Mouse (Mus musculus) limb, embryonic 10.5 days (tissue): Measurements from ENCODE around the gene Itga2b. TPM values are rescaled to one million over a fixed set of nuclear protein-coding genes. Genes with fewer than 3 reads are reported as not detected.
"Not testable (repeated sequence)": the region's sequence is repeated elsewhere in the genome, so short reads cannot be mapped to it uniquely, and the experiment has no call there.

Experiments used
- DNase-seq: peaks from one replicate; pipeline ENCODE4 v3.0.0-alpha.2; 2017; ENCODE audit warnings: low spot score
- H3K27ac ChIP-seq: fragments of 300-500 bp; sonication (generic); 2 replicates; pipeline ENCODE4 v1.5.1; 2016; ENCODE audit warnings: mild to moderate bottlenecking
- H3K27me3 ChIP-seq: fragments of 300-500 bp; sonication (generic); 2 replicates; pipeline ENCODE4 v1.6.1; 2016; ENCODE audit warnings: low read depth, mild to moderate bottlenecking; ENCODE audit not compliant: poor library complexity, severe bottlenecking
- H3K36me3 ChIP-seq: fragments of 300-500 bp; sonication (generic); 2 replicates; pipeline ENCODE4 v1.6.1; 2016; ENCODE audit warnings: mild to moderate bottlenecking, moderate library complexity
- H3K4me1 ChIP-seq: fragments of 300-500 bp; sonication (generic); 2 replicates; pipeline ENCODE4 v1.6.1; 2016
- H3K4me3 ChIP-seq: fragments of 300-500 bp; sonication (generic); 2 replicates; pipeline ENCODE4 v1.5.1; 2016; ENCODE audit warnings: mild to moderate bottlenecking, moderate library complexity
- H3K9me3 ChIP-seq: fragments of 300-500 bp; sonication (generic); replicated peaks from 2 replicates; pipeline ENCODE4 v1.6.1; 2016; ENCODE audit warnings: mild to moderate bottlenecking
- WGBS: fragments of 180-500 bp; shearing (Covaris S2); methylation state at CpG from one replicate; pipeline ENCODE4 v1.1.7; 2016; 5-methylcytosine and 5-hydroxymethylcytosine counted together
- polyA plus RNA-seq: library from polyadenylated mRNA; unstranded; fragments of >200 nt; fragmentation: Nextera tagmentation; extraction: Ambion mirVana; gene quantifications from 2 replicates; pipeline ENCODE4 v1.2.1, GENCODE M21; 2016

Itga2b gene
- polyA plus RNA-seq, 1 experiment from 2014 or later = 5.3 TPM

GRCm38 (mm10) chr11:102410345-102410744 lies 59.6 kb downstream of the Itga2b start:
- H3K9me3 ChIP-seq, H3K27ac ChIP-seq, H3K4me3 ChIP-seq, H3K27me3 ChIP-seq, H3K36me3 ChIP-seq, DNase-seq: not testable (repeated sequence)
- 95% methylated on average over 3 of the region's 3 CpGs for WGBS
- H3K4me1 ChIP-seq = peaks cover 42% of the 10 kb centered on the region

- H3K4me1 ChIP-seq = peaks cover 46% of the 10 kb centered on the region
- H3K27ac ChIP-seq = peak overlapping the region; percentile 8; the same call in 1 of the 2 replicates
- WGBS = 90% methylated on average over 3 of the region's 3 CpGs
These were observed 60.1 kb downstream of the Itga2b start for GRCm38 (mm10) chr11:102409795-102410330.

GRCm38 (mm10) chr11:102408888-102409794 lies 60.8 kb downstream of the Itga2b start:
- peaks cover 52% of the 10 kb centered on the region for H3K4me1 ChIP-seq

More at GRCm38 (mm10) chr11:102409795-102410330, 60.1 kb downstream of the Itga2b start:
- Histone ChIP-seq H3K27me3 (0 out of 2 replicates have a peak, but pooled peaks cover 3% of the 10 kb centered on the region), H3K36me3 (peaks cover 11% of the 10 kb centered on the region), H3K9me3 (no peaks in the 10 kb centered on the region), H3K4me3 (no peak overlapping the region)
- DNase-seq = no peak

GRCm38 (mm10) chr11:102408344-102408876 lies 61.5 kb downstream of the Itga2b start:
- under 1% methylated on average over 32 of the region's 32 CpGs for WGBS
- H3K4me1 ChIP-seq = peaks cover 52% of the 10 kb centered on the region
- peak overlapping the region; percentile 87 for H3K4me3 ChIP-seq
- peak overlapping the region; percentile 92 for H3K27ac ChIP-seq
- DNase-seq = peak; percentile 99
- peaks cover 26% of the 10 kb centered on the region for H3K36me3 ChIP-seq
- no peaks in the 10 kb centered on the region for H3K9me3 ChIP-seq
- 0 out of 2 replicates have a peak, but pooled peaks cover 3% of the 10 kb centered on the region for H3K27me3 ChIP-seq

More at GRCm38 (mm10) chr11:102408888-102409794, 60.8 kb downstream of the Itga2b start:
- Histone ChIP-seq H3K9me3 (no peaks in the 10 kb centered on the region), H3K27me3 (0 out of 2 replicates have a peak, but pooled peaks cover 3% of the 10 kb centered on the region), H3K27ac (peak overlapping the region; percentile 92), H3K4me3 (peak overlapping the region; percentile 87), H3K36me3 (peaks cover 18% of the 10 kb centered on the region)
- DNase-seq = no peak
- WGBS = 34% methylated on average over 15 of the region's 15 CpGs

- WGBS = 1% methylated on average over 19 of the region's 19 CpGs
- Histone ChIP-seq H3K27ac (peak within 1 kb of the TSS; percentile 92), H3K27me3 (no peaks in the 10 kb centered on the region), H3K36me3 (peaks cover 31% of the 10 kb centered on the region), H3K4me3 (peak within 1 kb of the TSS; percentile 87), H3K4me1 (peaks cover 52% of the 10 kb centered on the region), H3K9me3 (no peaks in the 10 kb centered on the region)
- DNase-seq = no peak
These were observed 62.1 kb downstream of the Itga2b start, which contains the start of gene Slc25a39 for GRCm38 (mm10) chr11:102407834-102408215. Gene Slc25a39 (minus strand): TSS chr11:102407946.

GRCm38 (mm10) chr11:102406900-102407833 lies 62.8 kb downstream of the Itga2b start:
- peaks cover 52% of the 10 kb centered on the region for H3K4me1 ChIP-seq
- peaks cover 38% of the 10 kb centered on the region for H3K36me3 ChIP-seq
- DNase-seq = peak; percentile 95
- H3K9me3 ChIP-seq = no peaks in the 10 kb centered on the region
- under 1% methylated on average over 85 of the region's 85 CpGs for WGBS
- peak overlapping the region; percentile 87 for H3K4me3 ChIP-seq
- H3K27me3 ChIP-seq = peaks cover 6% of the 10 kb centered on the region
- H3K27ac ChIP-seq = peak overlapping the region; percentile 92

GRCm38 (mm10) chr11:102406401-102406800 lies 63.5 kb downstream of the Itga2b start:
- H3K4me1 ChIP-seq = peaks cover 50% of the 10 kb centered on the region
- 13% methylated on average over 3 of the region's 3 CpGs for WGBS

GRCm38 (mm10) chr11:102405544-102406285 lies 64.2 kb downstream of the Itga2b start:
- Histone ChIP-seq H3K4me3 (peak overlapping the region; percentile 87), H3K9me3 (no peaks in the 10 kb centered on the region), H3K27me3 (peaks cover 20% of the 10 kb centered on the region), H3K27ac (peak overlapping the region; percentile 92; the same call in 1 of the 2 replicates), H3K4me1 (peaks cover 49% of the 10 kb centered on the region), H3K36me3 (peaks cover 42% of the 10 kb centered on the region)
- no peak for DNase-seq
- WGBS = 88% methylated on average over 11 of the region's 11 CpGs

More at GRCm38 (mm10) chr11:102406401-102406800, 63.5 kb downstream of the Itga2b start:
- H3K4me3 ChIP-seq = peak overlapping the region; percentile 87
- peak overlapping the region; percentile 92 for H3K27ac ChIP-seq
- no peak for DNase-seq
- no peaks in the 10 kb centered on the region for H3K9me3 ChIP-seq
- peaks cover 42% of the 10 kb centered on the region for H3K36me3 ChIP-seq
- H3K27me3 ChIP-seq = peaks cover 13% of the 10 kb centered on the region

GRCm38 (mm10) chr11:102404161-102405010 lies 65.5 kb downstream of the Itga2b start:
- Histone ChIP-seq H3K4me1 (peaks cover 55% of the 10 kb centered on the region), H3K27me3 (peaks cover 34% of the 10 kb centered on the region), H3K9me3 (no peaks in the 10 kb centered on the region), H3K36me3 (peaks cover 42% of the 10 kb centered on the region), H3K4me3 (0 out of 2 replicates have a peak overlapping the region, but pooled peaks have one; percentile 5), H3K27ac (no peak overlapping the region)
- DNase-seq = no peak
- WGBS = 86% methylated on average over 18 of the region's 18 CpGs

- Histone ChIP-seq H3K27me3 (peaks cover 41% of the 10 kb centered on the region), H3K4me1 (peaks cover 54% of the 10 kb centered on the region), H3K4me3 (no peak overlapping the region), H3K36me3 (peaks cover 42% of the 10 kb centered on the region), H3K27ac (no peak overlapping the region), H3K9me3 (no peaks in the 10 kb centered on the region)
- WGBS = 95% methylated on average over 11 of the region's 11 CpGs
- DNase-seq = no peak
These were observed 66.3 kb downstream of the Itga2b start for GRCm38 (mm10) chr11:102403657-102404056.
